Mouse (Mus musculus) ZHBTc4 (cell line): ENCODE data around the gene Lbh.

Source experiments
- DNase-seq: peaks from one replicate; pipeline ENCODE4 v3.0.0-alpha.2; 2011; ENCODE audit warnings: low read depth, low spot score

Gene Lbh

GRCm38 (mm10) chr17:72970631-72971161, 52.6 kb downstream of the Lbh start:
- no peak for DNase-seq

GRCm38 (mm10) chr17:72973041-72973440, 54.9 kb downstream of the Lbh start:
- DNase-seq, result no peak

GRCm38 (mm10) chr17:72976258-72977231, 58.4 kb downstream of the Lbh start:
- DNase-seq, result no peak

GRCm38 (mm10) chr17:72977616-72978015, 59.5 kb downstream of the Lbh start:
- no peak for DNase-seq

- no peak for DNase-seq
These were observed 64.1 kb downstream of the Lbh start for GRCm38 (mm10) chr17:72982156-72982555.

- DNase-seq, result no peak
These were observed 65.4 kb downstream of the Lbh start for GRCm38 (mm10) chr17:72983471-72983870.

GRCm38 (mm10) chr17:72989025-72989424, 70.9 kb downstream of the Lbh start:
- DNase-seq, result no peak
